Mouse (Mus musculus) heart, embryonic 13.5 days (tissue): ENCODE results near the gene Gm28043. TPM values are rescaled to one million over a fixed set of nuclear protein-coding genes. Genes with fewer than 3 reads are reported as not detected.
A peak's percentile ranks its signal among the peaks of the same experiment; 100 is the strongest.
"Not testable (repeated sequence)": the region's sequence is repeated elsewhere in the genome, so short reads cannot be mapped to it uniquely, and the experiment has no call there.

Experiments used
- ATAC-seq: fragments of 200-750 bp; cut with Nextera tagmentation; 2 replicates; pipeline ENCODE4 v1.8.0; 2017; ENCODE audit warnings: moderate TSS enrichment; ENCODE audit not compliant: insufficient number of reproducible peaks, low FRiP score, low TSS enrichment; ENCODE audit errors: extremely low read depth
- H3K27ac ChIP-seq: fragments of 300-500 bp; sonication (generic); replicated peaks from 2 replicates; pipeline ENCODE4 v1.5.1; 2015; ENCODE audit warnings: moderate library complexity, mild to moderate bottlenecking, inconsistent platforms
- H3K27me3 ChIP-seq: fragments of 300-500 bp; sonication (generic); replicated peaks from 2 replicates; pipeline ENCODE4 v1.6.1; 2015; ENCODE audit warnings: mild to moderate bottlenecking, inconsistent platforms
- H3K36me3 ChIP-seq: fragments of 300-500 bp; sonication (generic); 2 replicates; pipeline ENCODE4 v1.6.1; 2015; ENCODE audit warnings: mild to moderate bottlenecking, inconsistent platforms
- H3K4me1 ChIP-seq: fragments of 300-500 bp; sonication (generic); 2 replicates; pipeline ENCODE4 v1.6.1; 2015; ENCODE audit warnings: inconsistent platforms
- H3K4me2 ChIP-seq: fragments of 300-500 bp; sonication (generic); 2 replicates; pipeline ENCODE4 v1.6.1; 2015; ENCODE audit warnings: inconsistent platforms, mild to moderate bottlenecking, moderate library complexity
- H3K4me3 ChIP-seq: fragments of 300-500 bp; sonication (generic); 2 replicates; pipeline ENCODE4 v1.5.1; 2015; ENCODE audit warnings: moderate library complexity, mild to moderate bottlenecking, inconsistent platforms
- H3K9ac ChIP-seq: fragments of 300-500 bp; sonication (generic); 2 replicates; pipeline ENCODE4 v1.6.1; 2015; ENCODE audit warnings: inconsistent platforms, mild to moderate bottlenecking, moderate library complexity
- H3K9me3 ChIP-seq: fragments of 300-500 bp; sonication (generic); 2 replicates; pipeline ENCODE4 v1.6.1; 2016; ENCODE audit warnings: inconsistent platforms
- WGBS: fragments of 180-500 bp; shearing (Covaris S2); methylation state at CpG from one replicate; pipeline ENCODE4 v1.1.7; 2015; ENCODE audit warnings: mixed read lengths; 5-methylcytosine and 5-hydroxymethylcytosine counted together
- polyA plus RNA-seq: library from polyadenylated mRNA; unstranded; fragments of >200 nt; fragmentation: Nextera tagmentation; extraction: Ambion mirVana; gene quantifications from 2 replicates; pipeline ENCODE4 v1.2.1, GENCODE M21; 2015

The Gm28043 gene
- polyA plus RNA-seq, 1 experiment from 2014 or later: 1.6 TPM

DNA sequence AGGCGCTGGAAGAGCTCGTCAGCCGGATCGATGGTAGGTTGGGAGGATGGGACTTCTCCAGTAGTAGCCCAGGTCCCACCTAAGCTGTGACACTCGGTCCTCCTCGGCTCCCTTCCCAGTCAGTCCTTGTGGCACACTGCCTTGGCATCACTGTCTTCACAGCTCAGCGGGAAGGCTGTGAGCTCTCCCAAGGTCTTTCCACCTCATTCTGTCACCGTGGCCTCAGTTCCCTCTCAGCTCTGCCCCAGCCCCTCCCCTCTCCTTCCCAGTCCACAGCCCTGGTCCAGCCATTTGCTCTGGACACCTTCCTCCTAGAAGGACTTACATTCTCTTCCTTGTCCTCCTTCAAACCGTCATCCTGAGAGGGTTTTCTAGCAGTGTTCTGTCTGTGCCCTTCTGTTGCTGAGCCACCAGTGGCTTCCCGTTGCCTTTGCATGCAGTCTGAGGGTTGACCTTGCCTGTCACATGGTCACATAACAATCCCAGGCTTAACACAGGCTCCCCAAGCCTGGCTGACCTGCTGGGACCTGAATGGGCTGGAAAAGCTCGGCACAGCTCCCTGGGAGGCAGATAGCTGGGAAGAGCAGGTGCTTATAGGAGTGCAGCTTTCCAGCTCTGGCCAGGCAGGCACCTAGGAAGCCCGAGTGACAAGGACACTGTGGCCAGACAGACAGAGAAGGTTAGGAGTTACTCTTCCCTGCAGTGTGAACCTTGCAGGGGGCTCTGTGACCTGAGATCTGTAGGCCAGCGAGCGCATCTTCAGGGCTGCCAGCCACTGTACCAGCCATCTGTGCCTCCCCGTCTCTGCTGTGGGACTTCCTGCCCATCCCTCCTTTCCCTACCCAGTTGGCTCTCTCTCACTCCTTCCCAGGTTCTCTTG, 18.5 kb upstream of the Gm28043 start:
- ATAC-seq: no peak
- no peak overlapping the region for H3K27ac ChIP-seq
- 71% methylated on average over 15 of the region's 15 CpGs for WGBS
- H3K4me2 ChIP-seq: no peak overlapping the region
- no peak overlapping the region for H3K4me3 ChIP-seq
- peak overlapping the region; percentile 19; the same call in 1 of the 2 replicates for H3K9ac ChIP-seq
- no peaks in the 10 kb centered on the region for H3K9me3 ChIP-seq
- peaks cover 28% of the 10 kb centered on the region for H3K4me1 ChIP-seq
- H3K36me3 ChIP-seq: peaks cover 66% of the 10 kb centered on the region
- no peaks in the 10 kb centered on the region for H3K27me3 ChIP-seq

DNA sequence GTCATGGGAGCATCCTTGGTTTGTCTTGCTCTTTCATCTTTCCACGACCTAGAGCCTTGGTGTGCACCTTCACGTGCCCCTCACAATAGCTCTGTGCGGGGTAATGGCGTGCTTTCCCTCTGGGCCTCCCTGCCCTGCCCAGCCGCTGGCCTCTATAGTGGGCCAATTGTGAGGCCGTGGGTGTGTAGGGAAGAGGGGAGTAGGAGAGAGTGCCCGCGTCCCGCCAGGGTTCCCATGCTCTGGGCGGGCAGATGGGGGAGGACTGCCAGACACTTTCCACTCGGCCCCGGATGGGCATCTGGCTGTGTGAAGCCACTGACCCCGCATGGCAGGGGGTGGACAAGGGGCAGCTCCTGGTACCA, 17.9 kb upstream of the Gm28043 start:
- no peak for ATAC-seq
- no peaks in the 10 kb centered on the region for H3K27me3 ChIP-seq
- no peak overlapping the region for H3K27ac ChIP-seq
- H3K9me3 ChIP-seq: no peaks in the 10 kb centered on the region
- no peak overlapping the region for H3K4me3 ChIP-seq
- H3K4me2 ChIP-seq: no peak overlapping the region
- 91% methylated on average over 13 of the region's 13 CpGs for WGBS
- H3K9ac ChIP-seq: no peak overlapping the region
- peaks cover 33% of the 10 kb centered on the region for H3K4me1 ChIP-seq
- peaks cover 69% of the 10 kb centered on the region for H3K36me3 ChIP-seq

- Histone ChIP-seq H3K9me3 (no peaks in the 10 kb centered on the region), H3K36me3 (peaks cover 84% of the 10 kb centered on the region), H3K4me2 (no peak overlapping the region), H3K4me3 (no peak overlapping the region), H3K9ac (no peak overlapping the region), H3K27ac (no peak overlapping the region), H3K27me3 (no peaks in the 10 kb centered on the region), H3K4me1 (peaks cover 26% of the 10 kb centered on the region)
- WGBS: 93% methylated on average over 14 of the region's 14 CpGs
- no peak for ATAC-seq
These were observed 15.6 kb upstream of the Gm28043 start for GRCm38 (mm10) chr17:29599051-29599450.

DNA sequence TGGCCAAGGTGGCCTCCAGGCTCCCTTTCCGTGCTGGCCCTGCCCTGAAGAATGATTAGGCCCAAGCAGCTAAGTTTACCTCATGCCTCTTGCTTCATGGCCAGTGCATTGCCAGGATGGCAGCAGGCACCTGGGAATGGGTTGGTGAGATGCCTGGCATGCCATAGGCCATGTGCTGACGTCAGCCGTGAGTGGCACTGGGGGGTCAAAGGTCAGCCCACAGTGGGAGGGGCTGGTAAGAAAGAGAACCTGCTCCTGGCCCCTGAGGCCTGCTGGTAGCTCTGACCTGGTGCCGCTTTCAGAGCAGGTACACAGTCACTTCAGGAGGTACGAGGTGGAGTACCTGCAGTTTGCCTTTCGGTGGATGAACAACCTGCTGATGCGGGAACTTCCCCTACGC, 15.1 kb upstream of the Gm28043 start:
- H3K4me3 ChIP-seq: no peak overlapping the region
- H3K4me2 ChIP-seq: no peak overlapping the region
- no peak for ATAC-seq
- H3K9ac ChIP-seq: no peak overlapping the region
- H3K4me1 ChIP-seq: peaks cover 26% of the 10 kb centered on the region
- H3K27me3 ChIP-seq: no peaks in the 10 kb centered on the region
- WGBS: 89% methylated on average over 8 of the region's 8 CpGs
- H3K9me3 ChIP-seq: no peaks in the 10 kb centered on the region
- no peak overlapping the region for H3K27ac ChIP-seq
- H3K36me3 ChIP-seq: peaks cover 83% of the 10 kb centered on the region

- Histone ChIP-seq H3K27me3 (no peaks in the 10 kb centered on the region), H3K9me3 (no peaks in the 10 kb centered on the region), H3K4me3 (no peak overlapping the region), H3K36me3 (peaks cover 80% of the 10 kb centered on the region), H3K4me1 (peaks cover 19% of the 10 kb centered on the region), H3K9ac (no peak overlapping the region), H3K4me2 (no peak overlapping the region), H3K27ac (no peak overlapping the region)
- 34% methylated on average over 4 of the region's 4 CpGs for WGBS
- no peak for ATAC-seq
These were observed 13.3 kb upstream of the Gm28043 start for GRCm38 (mm10) chr17:29601391-29601790.

DNA sequence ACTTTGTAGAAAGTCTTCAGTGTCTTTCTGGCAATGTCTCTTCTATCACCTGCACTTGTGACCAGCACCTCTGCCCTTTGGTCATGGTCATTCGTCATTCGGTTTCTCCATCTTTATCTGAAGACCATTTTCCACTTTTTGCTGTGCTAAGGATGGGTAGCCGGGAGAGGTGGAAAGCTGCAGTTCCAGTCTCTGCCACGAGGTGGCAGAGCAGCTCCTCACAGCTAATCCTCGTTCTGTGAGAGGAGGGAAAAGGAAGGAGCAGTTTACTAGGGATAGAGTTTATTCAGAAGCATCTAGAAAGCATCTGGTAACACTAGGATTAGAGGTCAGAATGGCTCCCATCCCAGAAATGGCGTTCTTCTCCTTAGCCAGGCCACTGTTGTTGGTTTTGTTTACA, 11.4 kb upstream of the Gm28043 start:
- no peak for ATAC-seq
- peaks cover 71% of the 10 kb centered on the region for H3K36me3 ChIP-seq

DNA sequence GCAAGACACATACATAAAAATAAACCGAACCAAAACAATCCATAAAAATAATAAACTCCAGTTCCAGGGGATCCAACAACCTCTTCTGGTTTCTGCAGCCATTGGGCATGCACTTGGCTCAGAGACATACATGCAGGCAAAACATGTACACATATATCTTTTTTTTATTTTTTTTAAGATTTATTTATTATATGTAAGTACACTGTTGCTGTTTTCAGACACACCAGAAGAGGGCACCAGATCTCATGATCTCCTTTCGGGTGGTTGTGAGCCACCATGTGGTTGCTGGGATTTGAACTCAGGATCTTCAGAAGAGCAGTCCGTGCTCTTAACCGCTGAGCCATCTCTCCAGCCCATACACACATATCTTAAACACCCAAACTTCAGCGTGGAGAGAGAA, 1.2 kb upstream of the Gm28043 start:
- Histone ChIP-seq H3K36me3 (peaks cover 16% of the 10 kb centered on the region), H3K4me1 (peaks cover 43% of the 10 kb centered on the region)
- not testable (repeated sequence) for H3K27ac ChIP-seq, H3K9me3 ChIP-seq, H3K4me2 ChIP-seq, H3K27me3 ChIP-seq, ATAC-seq, H3K4me3 ChIP-seq, H3K9ac ChIP-seq
- 84% methylated on average over 5 of the region's 5 CpGs for WGBS

More for the DNA sequence above, 11.4 kb upstream of the Gm28043 start:
- whole genome bisulfite sequencing: 18% methylated on average over 6 of the region's 6 CpGs
- no peaks in the 10 kb centered on the region for H3K27me3 ChIP-seq
- no peak overlapping the region for H3K4me3 ChIP-seq
- no peak overlapping the region for H3K9ac ChIP-seq
- H3K27ac ChIP-seq: no peak overlapping the region
- no peak overlapping the region for H3K4me2 ChIP-seq
- H3K4me1 ChIP-seq: peaks cover 6% of the 10 kb centered on the region
- H3K9me3 ChIP-seq: no peaks in the 10 kb centered on the region

- Histone ChIP-seq H3K36me3 (peaks cover 26% of the 10 kb centered on the region), H3K27me3 (no peaks in the 10 kb centered on the region), H3K9me3 (no peaks in the 10 kb centered on the region), H3K27ac (peak overlapping the region; percentile 96), H3K4me1 (peaks cover 43% of the 10 kb centered on the region), H3K9ac (peak overlapping the region; percentile 98), H3K4me3 (peak overlapping the region; percentile 89), H3K4me2 (peak overlapping the region; percentile 89)
- WGBS: under 1% methylated on average over 43 of the region's 43 CpGs
- ATAC-seq: peak; percentile 27; the same call in 1 of the 2 replicates
These were observed 412 bp downstream of the Gm28043 start for GRCm38 (mm10) chr17:29615024-29615551.

- Histone ChIP-seq H3K27ac (peak overlapping the region; percentile 96), H3K4me2 (peak overlapping the region; percentile 89), H3K4me3 (peak overlapping the region; percentile 89), H3K9ac (peak overlapping the region; percentile 98), H3K27me3 (no peaks in the 10 kb centered on the region), H3K4me1 (peaks cover 43% of the 10 kb centered on the region), H3K36me3 (peaks cover 30% of the 10 kb centered on the region), H3K9me3 (no peaks in the 10 kb centered on the region)
- ATAC-seq: no peak
- WGBS: 13% methylated on average over 4 of the region's 4 CpGs
These were observed 940 bp downstream of the Gm28043 start for GRCm38 (mm10) chr17:29615616-29616015.

DNA sequence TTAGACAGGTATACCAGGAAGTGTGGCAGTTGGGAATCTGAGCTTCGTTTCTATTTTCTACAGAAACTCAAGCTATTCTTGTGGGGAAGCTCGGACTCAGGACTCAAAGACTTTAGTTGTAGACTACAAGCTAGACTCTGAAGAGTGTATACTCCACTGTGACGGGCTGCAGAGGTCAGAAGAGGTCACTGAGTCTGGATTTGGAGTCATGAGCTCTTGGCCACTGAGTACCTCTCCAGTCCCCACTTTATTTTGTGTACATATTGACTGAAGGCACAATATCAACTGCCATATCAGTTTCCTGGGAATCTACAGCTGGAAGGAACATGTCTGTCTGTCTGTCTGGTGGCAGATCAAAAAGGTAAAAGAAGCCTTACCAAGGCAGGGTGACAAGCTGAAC, 4.6 kb downstream of the Gm28043 start:
- Histone ChIP-seq H3K4me2 (no peak overlapping the region), H3K27ac (no peak overlapping the region), H3K9ac (no peak overlapping the region), H3K27me3 (no peaks in the 10 kb centered on the region), H3K36me3 (peaks cover 66% of the 10 kb centered on the region), H3K9me3 (no peaks in the 10 kb centered on the region), H3K4me3 (no peak overlapping the region), H3K4me1 (peaks cover 27% of the 10 kb centered on the region)
- no peak for ATAC-seq
- 70% methylated on average over 3 of the region's 3 CpGs for WGBS

DNA sequence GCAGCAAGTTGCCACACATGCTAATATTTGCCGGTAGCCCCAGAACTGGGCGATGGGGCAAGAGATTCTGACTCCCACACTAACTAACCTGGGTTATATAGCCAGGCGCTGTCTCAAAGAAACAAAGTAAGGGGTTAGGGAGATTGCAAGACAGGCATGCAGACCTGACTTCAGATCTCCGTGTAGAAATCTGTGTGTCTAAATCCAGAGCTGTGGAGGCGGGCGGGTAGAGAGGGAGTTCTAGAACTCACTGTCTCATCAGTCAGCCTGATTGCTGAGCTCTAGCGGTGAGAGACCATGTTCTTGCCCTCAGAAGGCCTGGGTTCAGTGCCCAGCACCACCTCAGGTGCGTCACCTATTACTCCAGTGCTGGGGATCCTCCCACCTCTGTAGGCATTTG, 8.8 kb downstream of the Gm28043 start:
- H3K4me2 ChIP-seq: no peak overlapping the region
- 92% methylated on average over 8 of the region's 8 CpGs for WGBS
- no peak overlapping the region for H3K4me3 ChIP-seq
- no peaks in the 10 kb centered on the region for H3K27me3 ChIP-seq
- no peaks in the 10 kb centered on the region for H3K9me3 ChIP-seq
- H3K36me3 ChIP-seq: peaks cover 98% of the 10 kb centered on the region
- H3K4me1 ChIP-seq: no peaks in the 10 kb centered on the region
- no peak overlapping the region for H3K27ac ChIP-seq
- no peak for ATAC-seq
- no peak overlapping the region for H3K9ac ChIP-seq

GRCm38 (mm10) chr17:29627285-29627684, 12.6 kb downstream of the Gm28043 start:
- H3K4me3 ChIP-seq: no peak overlapping the region
- WGBS: 92% methylated on average over 9 of the region's 9 CpGs
- ATAC-seq: no peak
- no peaks in the 10 kb centered on the region for H3K9me3 ChIP-seq
- no peak overlapping the region for H3K27ac ChIP-seq
- H3K27me3 ChIP-seq: no peaks in the 10 kb centered on the region
- peaks cover 99% of the 10 kb centered on the region for H3K36me3 ChIP-seq
- H3K9ac ChIP-seq: no peak overlapping the region
- no peak overlapping the region for H3K4me2 ChIP-seq
- no peaks in the 10 kb centered on the region; the same call in 1 of the 2 replicates for H3K4me1 ChIP-seq
